Mouse (Mus musculus) stomach, postnatal 0 days (tissue): ENCODE data around the gene Mast4.

ENCODE experiments used
- CTCF ChIP-seq: IDR thresholded peaks from 2 replicates; pipeline ENCODE4 v1.5.1; 2016; ENCODE audit warnings: antibody characterized with exemption, low read depth, mild to moderate bottlenecking, moderate library complexity
- EP300 ChIP-seq: optimal IDR thresholded peaks from 2 replicates; pipeline ENCODE3; 2016; ENCODE audit warnings: antibody characterized with exemption

GRCm38 (mm10) chr13:103217486-103217885 is 116.8 kb downstream of the Mast4 start:
- TF ChIP-seq CTCF = no peak
- no peak for TF ChIP-seq EP300
